Mouse (Mus musculus): ENCODE measurements around the gene Lrrc34.
A peak's percentile ranks its signal among the peaks of the same experiment; 100 is the strongest.

- TF ChIP-seq CTCF (IDR thresholded peaks at IDR 0.05; ENCODE audit: control insufficient read depth, insufficient read depth, insufficient read length) (no peak), USF1 (IDR thresholded peaks at IDR 0.05; ENCODE audit: low read depth) (no peak), MAX (IDR thresholded peaks at IDR 0.05) (peak; percentile 63)
Observed at GRCm38 (mm10) chr3:30600717-30601116, 47.0 kb downstream of the Lrrc34 start.
